Mouse (Mus musculus): ENCODE data around the gene Srgap1. TPM values are rescaled to one million over a fixed set of nuclear protein-coding genes. Genes with fewer than 3 reads are reported as not detected.

Srgap1 gene
- polyA plus RNA-seq, 1 experiment from 2014 or later: 11.6 TPM

GRCm38 (mm10) chr10:122025198-122025597, 21.9 kb downstream of the Srgap1 start:
- DNase-seq (ENCODE audit: low spot score, missing footprints) (no peak), ATAC-seq (ENCODE audit: low FRiP score) (no peak)
- no peak overlapping the region for H3K4me3 ChIP-seq (ENCODE audit: low read depth, low read length)
- H3K9ac ChIP-seq (ENCODE audit: low read length): no peak overlapping the region
- no peak overlapping the region for H3K27ac ChIP-seq (ENCODE audit: low read depth, low read length)
- no peaks in the 10 kb centered on the region; the same call in 1 of the 2 replicates for H3K9me3 ChIP-seq (ENCODE audit: control insufficient read depth, low read length)
- no peaks in the 10 kb centered on the region for H3K4me1 ChIP-seq (ENCODE audit: control insufficient read depth, insufficient read depth, low read length)
- H3K36me3 ChIP-seq (ENCODE audit: control insufficient read depth, insufficient read depth, low read length): no peaks in the 10 kb centered on the region
- H3K4me2 ChIP-seq: no peak overlapping the region
- WGBS: 93% methylated on average over 6 of the region's 6 CpGs
- H3K27me3 ChIP-seq (ENCODE audit: control insufficient read depth, insufficient read depth, low read length): no peaks in the 10 kb centered on the region

- Histone ChIP-seq H3K4me3 (ENCODE audit: low read depth, low read length) (no peak overlapping the region), H3K9me3 (ENCODE audit: control insufficient read depth, low read length) (no peaks in the 10 kb centered on the region; the same call in 1 of the 2 replicates), H3K27me3 (ENCODE audit: control insufficient read depth, insufficient read depth, low read length) (no peaks in the 10 kb centered on the region), H3K36me3 (ENCODE audit: control insufficient read depth, insufficient read depth, low read length) (no peaks in the 10 kb centered on the region), H3K4me2 (no peak overlapping the region), H3K4me1 (ENCODE audit: control insufficient read depth, insufficient read depth, low read length) (peaks cover 6% of the 10 kb centered on the region), H3K27ac (ENCODE audit: low read depth, low read length) (no peak overlapping the region), H3K9ac (ENCODE audit: low read length) (no peak overlapping the region)
- 94% methylated on average over 5 of the region's 5 CpGs for WGBS
- DNase-seq (ENCODE audit: low spot score, missing footprints) (no peak), ATAC-seq (ENCODE audit: low FRiP score) (no peak)
These were observed 26.2 kb downstream of the Srgap1 start for GRCm38 (mm10) chr10:122020906-122021305.

- ATAC-seq (ENCODE audit: low FRiP score) (no peak), DNase-seq (ENCODE audit: low spot score, missing footprints) (no peak)
- Histone ChIP-seq H3K36me3 (ENCODE audit: control insufficient read depth, insufficient read depth, low read length) (no peaks in the 10 kb centered on the region), H3K4me3 (ENCODE audit: low read depth, low read length) (no peak overlapping the region), H3K27me3 (ENCODE audit: control insufficient read depth, insufficient read depth, low read length) (no peaks in the 10 kb centered on the region), H3K9ac (ENCODE audit: low read length) (no peak overlapping the region), H3K9me3 (ENCODE audit: control insufficient read depth, low read length) (no peaks in the 10 kb centered on the region; the same call in 1 of the 2 replicates), H3K27ac (ENCODE audit: low read depth, low read length) (no peak overlapping the region), H3K4me1 (ENCODE audit: control insufficient read depth, insufficient read depth, low read length) (peaks cover 6% of the 10 kb centered on the region), H3K4me2 (no peak overlapping the region)
- WGBS: 93% methylated on average over 5 of the region's 5 CpGs
These were observed 26.9 kb downstream of the Srgap1 start for GRCm38 (mm10) chr10:122020255-122020654.

- no peaks in the 10 kb centered on the region for H3K27me3 ChIP-seq (ENCODE audit: control insufficient read depth, insufficient read depth, low read length)
- peaks cover 6% of the 10 kb centered on the region for H3K4me1 ChIP-seq (ENCODE audit: control insufficient read depth, insufficient read depth, low read length)
- ATAC-seq (ENCODE audit: low FRiP score) (peak; percentile 52), DNase-seq (ENCODE audit: low spot score, missing footprints) (no peak)
- no peak overlapping the region for H3K4me2 ChIP-seq
- no peak overlapping the region; the same call in 1 of the 2 replicates for H3K27ac ChIP-seq (ENCODE audit: low read depth, low read length)
- no peak overlapping the region for H3K4me3 ChIP-seq (ENCODE audit: low read depth, low read length)
- H3K9me3 ChIP-seq (ENCODE audit: control insufficient read depth, low read length): no peaks in the 10 kb centered on the region
- 70% methylated on average over 10 of the region's 10 CpGs for WGBS
- no peaks in the 10 kb centered on the region for H3K36me3 ChIP-seq (ENCODE audit: control insufficient read depth, insufficient read depth, low read length)
- H3K9ac ChIP-seq (ENCODE audit: low read length): peak overlapping the region; percentile 30; the same call in 1 of the 2 replicates
These were observed 28.5 kb downstream of the Srgap1 start for GRCm38 (mm10) chr10:122018594-122019048.

GRCm38 (mm10) chr10:122017743-122018142, 29.4 kb downstream of the Srgap1 start:
- Histone ChIP-seq H3K4me2 (no peak overlapping the region), H3K27ac (ENCODE audit: low read depth, low read length) (no peak overlapping the region), H3K4me1 (ENCODE audit: control insufficient read depth, insufficient read depth, low read length) (peaks cover 6% of the 10 kb centered on the region), H3K36me3 (ENCODE audit: control insufficient read depth, insufficient read depth, low read length) (no peaks in the 10 kb centered on the region), H3K4me3 (ENCODE audit: low read depth, low read length) (no peak overlapping the region), H3K27me3 (ENCODE audit: control insufficient read depth, insufficient read depth, low read length) (no peaks in the 10 kb centered on the region), H3K9me3 (ENCODE audit: control insufficient read depth, low read length) (no peaks in the 10 kb centered on the region), H3K9ac (ENCODE audit: low read length) (no peak overlapping the region)
- no peak for DNase-seq (ENCODE audit: low spot score, missing footprints)
- no peak for ATAC-seq (ENCODE audit: low FRiP score)
- WGBS: 90% methylated on average over 8 of the region's 8 CpGs

GRCm38 (mm10) chr10:122017063-122017462, 30.1 kb downstream of the Srgap1 start:
- Histone ChIP-seq H3K27ac (ENCODE audit: low read depth, low read length) (no peak overlapping the region), H3K9ac (ENCODE audit: low read length) (no peak overlapping the region), H3K36me3 (ENCODE audit: control insufficient read depth, insufficient read depth, low read length) (no peaks in the 10 kb centered on the region), H3K4me2 (no peak overlapping the region), H3K9me3 (ENCODE audit: control insufficient read depth, low read length) (no peaks in the 10 kb centered on the region), H3K4me1 (ENCODE audit: control insufficient read depth, insufficient read depth, low read length) (peaks cover 6% of the 10 kb centered on the region), H3K4me3 (ENCODE audit: low read depth, low read length) (no peak overlapping the region), H3K27me3 (ENCODE audit: control insufficient read depth, insufficient read depth, low read length) (no peaks in the 10 kb centered on the region)
- no peak for ATAC-seq (ENCODE audit: low FRiP score)
- DNase-seq (ENCODE audit: low spot score, missing footprints): no peak
- WGBS: 77% methylated on average over 5 of the region's 5 CpGs

GRCm38 (mm10) chr10:122016631-122017030, 30.5 kb downstream of the Srgap1 start:
- no peaks in the 10 kb centered on the region for H3K36me3 ChIP-seq (ENCODE audit: control insufficient read depth, insufficient read depth, low read length)
- H3K4me2 ChIP-seq: no peak overlapping the region
- H3K9ac ChIP-seq (ENCODE audit: low read length): no peak overlapping the region
- ATAC-seq (ENCODE audit: low FRiP score) (no peak), DNase-seq (ENCODE audit: low spot score, missing footprints) (no peak)
- H3K4me3 ChIP-seq (ENCODE audit: low read depth, low read length): no peak overlapping the region
- WGBS: 88% methylated on average over 3 of the region's 3 CpGs
- no peaks in the 10 kb centered on the region for H3K9me3 ChIP-seq (ENCODE audit: control insufficient read depth, low read length)
- peaks cover 6% of the 10 kb centered on the region for H3K4me1 ChIP-seq (ENCODE audit: control insufficient read depth, insufficient read depth, low read length)
- no peak overlapping the region for H3K27ac ChIP-seq (ENCODE audit: low read depth, low read length)
- no peaks in the 10 kb centered on the region for H3K27me3 ChIP-seq (ENCODE audit: control insufficient read depth, insufficient read depth, low read length)

GRCm38 (mm10) chr10:122012321-122012720, 34.8 kb downstream of the Srgap1 start:
- no peak overlapping the region for H3K4me2 ChIP-seq

GRCm38 (mm10) chr10:122008731-122009391, 38.3 kb downstream of the Srgap1 start:
- no peak for DNase-seq (ENCODE audit: low spot score, missing footprints)
- H3K27ac ChIP-seq (ENCODE audit: low read depth, low read length): peak overlapping the region; percentile 44; the same call in 1 of the 2 replicates
- ATAC-seq (ENCODE audit: low FRiP score): peak; percentile 58; the same call in 1 of the 2 replicates
- no peaks in the 10 kb centered on the region for H3K9me3 ChIP-seq (ENCODE audit: control insufficient read depth, low read length)
- H3K4me1 ChIP-seq (ENCODE audit: control insufficient read depth, insufficient read depth, low read length): peaks cover 5% of the 10 kb centered on the region; the same call in 1 of the 2 replicates
- no peaks in the 10 kb centered on the region for H3K36me3 ChIP-seq (ENCODE audit: control insufficient read depth, insufficient read depth, low read length)
- WGBS: 72% methylated on average over 12 of the region's 12 CpGs
- no peak overlapping the region for H3K4me2 ChIP-seq
- H3K4me3 ChIP-seq (ENCODE audit: low read depth, low read length): no peak overlapping the region
- H3K27me3 ChIP-seq (ENCODE audit: control insufficient read depth, insufficient read depth, low read length): no peaks in the 10 kb centered on the region
- no peak overlapping the region for H3K9ac ChIP-seq (ENCODE audit: low read length)

More at GRCm38 (mm10) chr10:122012321-122012720, 34.8 kb downstream of the Srgap1 start:
- no peak for ATAC-seq (ENCODE audit: low FRiP score)
- Histone ChIP-seq H3K36me3 (ENCODE audit: control insufficient read depth, insufficient read depth, low read length) (no peaks in the 10 kb centered on the region), H3K9me3 (ENCODE audit: control insufficient read depth, low read length) (no peaks in the 10 kb centered on the region), H3K27me3 (ENCODE audit: control insufficient read depth, insufficient read depth, low read length) (no peaks in the 10 kb centered on the region), H3K4me3 (ENCODE audit: low read depth, low read length) (no peak overlapping the region), H3K4me1 (ENCODE audit: control insufficient read depth, insufficient read depth, low read length) (peaks cover 5% of the 10 kb centered on the region; the same call in 1 of the 2 replicates), H3K27ac (ENCODE audit: low read depth, low read length) (no peak overlapping the region), H3K9ac (ENCODE audit: low read length) (no peak overlapping the region)
- WGBS: 89% methylated on average over 6 of the region's 6 CpGs
- no peak for DNase-seq (ENCODE audit: low spot score, missing footprints)
